Mouse (Mus musculus): ENCODE measurements around the gene Fam118b. TPM values are rescaled to one million over a fixed set of nuclear protein-coding genes. Genes with fewer than 3 reads are reported as not detected.

The Fam118b gene
- 10 to 100 TPM; 23.5 to 25.2 TPM for total RNA-seq (2021)

DNA sequence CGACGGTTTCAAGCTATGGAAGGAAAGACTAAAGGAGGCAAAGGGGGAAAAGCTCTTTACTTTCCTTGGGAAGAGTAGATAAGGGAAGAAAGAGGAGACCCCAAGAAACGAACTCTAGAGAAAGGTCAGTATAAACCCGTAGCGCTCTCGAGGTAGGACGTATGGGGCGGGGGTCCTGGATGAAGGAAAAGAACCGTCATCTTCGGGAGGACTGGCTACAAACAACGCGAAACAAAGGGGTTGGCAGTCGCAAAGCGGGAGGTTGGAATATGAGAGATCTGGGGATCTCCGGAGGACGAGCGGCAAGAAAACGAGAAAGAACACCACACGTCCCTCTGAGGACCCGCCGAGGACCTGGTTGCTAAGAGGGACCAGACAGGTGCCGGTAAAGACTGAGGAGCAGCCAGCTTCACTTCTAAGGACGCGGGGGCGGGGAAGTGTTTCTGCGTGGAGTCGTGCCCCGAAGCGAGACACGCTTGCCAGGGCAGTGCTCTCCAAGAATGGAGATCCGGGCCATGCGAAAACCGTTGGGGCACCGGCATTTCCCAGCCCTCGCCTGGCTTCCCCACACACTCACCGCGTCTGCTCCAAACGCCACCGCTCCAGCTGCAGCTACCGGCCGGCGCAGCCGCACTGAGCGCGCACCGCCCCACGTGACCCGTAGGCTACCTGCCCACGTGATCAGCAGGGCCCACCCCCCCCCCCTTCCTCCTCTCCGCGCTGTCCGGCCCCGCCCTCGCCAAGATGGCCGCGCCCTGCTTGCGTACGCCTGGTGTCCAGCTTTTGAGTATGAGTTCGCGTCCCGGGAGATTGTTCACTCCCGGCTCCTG lies at the start of gene Fam118b, which contains the start of gene Rpusd4:
TSS of gene Fam118b (minus strand) at position 660 of the 830 bp plus-strand sequence.
TSS of gene Rpusd4 (plus strand) at position 720 of the 830 bp plus-strand sequence.
- intact Hi-C loops (cut with DNase I): loop anchor here (5.0 kb wide), 1 partner anchor 55 kb away; the partner anchor contains the start of gene Foxred1
- DNase-seq (ENCODE audit: low spot score in 2 of 2): peak; percentile 94 to 95

DNA sequence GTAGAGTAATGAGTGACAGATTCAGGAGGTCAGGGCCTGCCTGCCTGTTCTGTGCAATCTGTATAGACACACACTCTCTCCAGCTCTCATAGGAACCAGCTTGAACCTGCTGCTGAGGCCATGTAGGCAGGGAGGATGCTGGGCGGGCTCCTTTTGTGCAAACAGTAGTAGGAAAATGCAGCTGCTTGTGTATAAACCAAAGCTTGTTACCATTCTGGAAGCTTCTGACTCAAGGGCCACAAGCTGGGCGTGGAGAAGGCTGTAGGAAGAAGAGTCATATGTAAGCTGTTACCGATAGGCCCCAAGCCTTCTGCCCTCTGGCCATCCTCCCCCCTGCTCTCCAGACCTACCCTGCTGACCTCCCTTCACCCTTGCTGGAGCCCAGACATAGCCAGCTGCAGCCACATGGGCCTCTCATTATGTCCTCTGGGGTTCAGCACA lies 49.2 kb upstream of the Fam118b start:
- DNase-seq (ENCODE audit: low spot score in 2 of 2): no peak
- intact Hi-C loops (cut with DNase I): no loop called here

DNA sequence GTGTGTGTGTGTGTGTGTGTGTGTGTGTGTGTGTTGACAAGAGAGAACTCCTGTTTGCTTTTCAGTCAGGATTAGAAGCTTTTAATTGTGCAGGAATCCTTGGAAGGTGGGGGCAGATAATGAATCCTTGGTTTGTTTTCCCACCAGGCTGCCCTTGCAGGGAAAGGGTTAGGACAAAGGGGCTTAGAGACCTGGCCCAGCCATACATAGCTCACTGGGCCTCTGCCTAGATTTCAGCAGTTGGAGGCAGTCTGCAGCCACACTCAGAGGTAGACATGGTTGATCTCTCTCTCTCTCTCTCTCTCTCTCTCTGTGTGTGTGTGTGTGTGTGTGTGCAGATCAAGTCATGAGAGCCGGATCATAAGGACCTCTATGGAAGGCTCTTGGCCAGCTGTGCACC lies 46.6 kb upstream of the Fam118b start:
- intact Hi-C loops (cut with DNase I): no loop called here
- no peak for DNase-seq (ENCODE audit: low spot score in 2 of 2)

DNA sequence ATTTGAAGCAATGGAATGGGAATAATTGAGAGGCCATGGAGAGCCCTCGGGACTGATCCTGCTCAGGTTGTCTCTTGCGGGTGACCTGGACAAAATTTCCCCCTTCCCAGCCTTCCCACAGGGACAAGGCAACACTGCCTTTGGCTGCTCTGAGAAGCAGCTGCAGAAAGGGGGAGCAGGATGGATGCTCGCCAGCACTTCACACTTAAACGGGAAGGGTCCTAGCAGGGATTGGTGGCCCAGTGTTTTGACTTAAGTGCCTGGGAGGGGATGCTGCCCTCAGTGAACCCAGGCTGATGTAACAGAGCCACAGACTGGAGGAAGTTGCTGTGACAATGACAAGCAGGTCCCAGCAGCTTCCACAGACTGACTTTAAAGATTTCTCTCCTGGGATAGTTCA lies 46.0 kb upstream of the Fam118b start:
- intact Hi-C loops (cut with DNase I): no loop called here
- no peak for DNase-seq (ENCODE audit: low spot score in 2 of 2)

DNA sequence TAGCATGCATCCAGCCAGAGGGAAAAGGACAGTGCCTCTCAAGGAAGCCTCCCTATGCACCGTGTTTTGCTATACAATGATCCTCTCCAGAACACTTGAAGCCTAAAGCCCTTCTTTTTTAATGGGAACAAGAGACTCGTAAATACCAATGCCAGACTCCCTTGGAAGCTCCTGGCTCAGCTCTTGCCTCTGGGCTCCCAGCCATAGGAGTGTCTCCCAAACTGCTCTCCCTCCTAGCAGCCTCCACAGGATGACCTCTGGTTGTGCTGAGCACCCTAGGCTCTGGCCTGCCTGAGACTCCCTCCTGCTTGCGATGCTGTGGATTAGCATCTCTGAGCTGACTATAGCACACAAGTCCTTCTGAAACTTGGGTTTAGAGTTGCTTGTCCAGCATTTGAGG lies 44.9 kb upstream of the Fam118b start:
- no peak for DNase-seq (ENCODE audit: low spot score in 2 of 2)
- intact Hi-C loops (cut with DNase I): no loop called here

DNA sequence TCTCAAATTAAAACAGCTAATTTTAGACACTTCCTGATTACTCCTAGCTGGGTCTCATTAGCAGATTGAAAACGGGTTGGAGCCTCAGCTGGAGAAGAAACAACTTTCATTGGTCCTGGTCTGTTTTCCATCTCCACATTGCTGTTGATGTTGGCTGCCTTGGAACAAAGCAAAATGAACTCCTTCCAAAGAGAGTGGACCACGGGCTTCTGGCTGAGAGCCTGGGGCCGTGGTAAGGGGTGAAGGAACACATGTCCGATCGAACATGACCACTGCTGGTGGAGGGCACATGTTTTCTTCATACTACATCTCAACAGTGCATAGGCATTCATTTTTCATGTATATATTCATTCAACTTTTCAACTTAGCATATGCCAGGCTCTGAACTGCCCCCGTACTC lies 42.8 kb upstream of the Fam118b start:
- DNase-seq (ENCODE audit: low spot score in 2 of 2): no peak
- intact Hi-C loops (cut with DNase I): no loop called here

DNA sequence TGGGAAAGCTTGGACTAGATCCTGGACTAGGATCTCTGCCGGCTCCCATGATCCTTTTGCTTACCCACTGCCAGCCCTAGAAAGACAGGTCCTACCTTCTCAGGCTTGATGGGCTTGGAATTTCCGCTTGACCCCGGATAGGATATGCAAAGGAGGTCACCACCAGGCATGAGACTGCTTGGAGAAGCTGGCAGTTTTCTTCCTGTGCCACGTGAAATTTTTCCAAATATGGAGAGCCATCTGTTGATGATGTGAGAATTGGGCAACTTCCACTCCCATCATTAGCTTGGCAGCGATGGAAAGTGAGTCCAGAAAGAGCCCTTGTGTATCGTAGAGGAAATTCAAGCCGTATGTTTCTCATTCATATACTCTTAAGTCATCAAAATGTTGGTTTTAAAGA lies 39.9 kb upstream of the Fam118b start:
- peak; percentile 13 to 25 for DNase-seq (ENCODE audit: low spot score in 2 of 2)
- intact Hi-C loops (cut with DNase I): no loop called here

DNA sequence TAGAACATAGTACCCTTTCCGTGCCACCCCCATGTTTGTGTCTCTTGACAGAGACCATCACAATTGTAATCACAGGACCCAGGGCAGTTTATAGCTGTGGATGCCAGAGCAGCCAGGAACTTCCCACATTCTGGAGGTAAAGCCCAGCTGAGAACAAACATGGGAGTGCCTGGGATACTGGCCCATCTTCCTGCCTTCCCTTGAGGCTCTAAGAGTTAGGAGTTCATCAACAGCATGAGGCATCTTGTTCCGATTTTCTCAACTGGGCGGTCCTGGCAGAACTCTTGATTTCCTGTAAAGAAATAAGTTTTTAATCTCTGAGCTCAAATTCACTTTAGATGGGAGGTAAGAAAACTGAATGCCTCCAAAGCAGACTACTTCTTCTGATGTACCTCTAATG lies 34.6 kb upstream of the Fam118b start:
- DNase-seq (ENCODE audit: low spot score in 2 of 2): no peak
- intact Hi-C loops (cut with DNase I): no loop called here

DNA sequence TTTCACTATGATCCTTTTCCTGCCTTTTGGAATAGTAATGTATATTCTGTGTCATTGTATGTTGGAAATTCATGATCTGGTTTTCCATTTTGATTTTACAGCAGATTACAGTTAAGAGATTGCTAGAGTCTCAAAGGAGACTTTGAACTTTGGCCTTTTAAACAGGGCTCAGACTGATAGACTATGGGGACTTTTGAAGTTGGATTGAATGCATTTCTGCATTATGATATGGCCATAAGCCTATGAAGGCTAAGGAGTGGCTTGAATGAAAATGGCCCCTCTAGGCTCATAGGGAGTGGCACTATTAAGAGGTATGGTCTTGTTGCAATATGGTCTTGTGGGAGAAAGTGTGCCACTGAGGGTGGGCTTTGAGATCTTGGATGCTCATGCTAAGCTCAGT lies 30.2 kb upstream of the Fam118b start:
- DNase-seq (ENCODE audit: low spot score in 2 of 2): no peak
- intact Hi-C loops (cut with DNase I): no loop called here

DNA sequence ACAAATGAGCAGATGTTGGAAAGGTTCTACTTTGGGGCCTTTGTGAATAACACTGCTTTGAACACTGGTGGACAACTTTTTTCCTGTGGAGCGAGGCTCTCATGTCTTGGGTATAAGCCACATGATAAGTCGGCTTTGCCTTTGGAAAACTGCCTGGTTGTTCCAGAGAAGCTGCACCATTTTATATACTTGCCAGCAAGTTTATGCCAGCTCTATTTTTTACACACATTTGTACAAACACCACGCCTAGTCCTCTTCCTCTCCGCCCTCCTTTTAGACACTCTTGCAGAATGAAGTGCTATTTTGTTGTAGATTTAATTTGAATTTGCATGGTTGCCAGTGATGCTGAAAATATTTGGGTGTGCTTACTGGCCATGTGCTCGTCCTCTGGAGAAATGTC lies 25.9 kb upstream of the Fam118b start:
- intact Hi-C loops (cut with DNase I): no loop called here
- DNase-seq (ENCODE audit: low spot score in 2 of 2): peak in 1 of 2 experiments; percentile 46

DNA sequence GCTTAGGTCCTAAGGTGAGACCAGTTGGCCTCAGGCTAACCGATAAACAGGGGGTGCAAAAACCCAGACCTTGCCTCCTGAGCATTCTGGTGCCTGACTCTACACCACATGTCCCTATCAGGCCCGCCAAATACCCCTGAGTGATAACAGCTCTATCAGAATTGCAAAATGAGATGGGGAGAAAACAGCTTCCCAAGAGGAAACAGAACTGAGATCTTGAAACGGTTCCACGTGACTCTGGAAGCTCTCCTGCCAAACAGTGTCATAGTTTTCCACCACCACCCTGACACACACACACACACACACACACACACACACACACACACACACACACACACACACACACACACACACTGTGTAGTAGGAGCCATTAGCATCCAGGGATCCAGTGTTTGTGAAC lies 23.3 kb upstream of the Fam118b start:
- intact Hi-C loops (cut with DNase I): no loop called here
- no peak for DNase-seq (ENCODE audit: low spot score in 2 of 2)

DNA sequence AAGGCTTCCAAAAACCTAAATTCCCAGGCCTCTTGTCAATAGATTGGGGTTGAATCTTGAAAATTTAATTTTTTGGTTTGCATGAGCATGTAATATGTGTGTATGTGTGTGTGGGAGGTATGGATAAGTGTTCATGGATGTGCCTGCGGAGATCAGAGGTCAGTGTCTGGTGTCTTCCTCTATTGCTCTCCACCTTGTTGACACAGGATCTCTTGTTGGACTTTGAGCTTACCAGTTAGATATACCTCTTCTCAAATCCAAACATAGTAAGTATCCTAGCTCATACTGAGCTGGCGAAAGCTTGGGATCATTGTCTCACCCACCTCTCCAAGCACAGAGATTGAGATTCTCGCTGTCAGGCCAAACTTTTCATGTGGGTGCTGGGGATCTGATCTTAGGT lies 22.8 kb upstream of the Fam118b start:
- intact Hi-C loops (cut with DNase I): no loop called here

DNA sequence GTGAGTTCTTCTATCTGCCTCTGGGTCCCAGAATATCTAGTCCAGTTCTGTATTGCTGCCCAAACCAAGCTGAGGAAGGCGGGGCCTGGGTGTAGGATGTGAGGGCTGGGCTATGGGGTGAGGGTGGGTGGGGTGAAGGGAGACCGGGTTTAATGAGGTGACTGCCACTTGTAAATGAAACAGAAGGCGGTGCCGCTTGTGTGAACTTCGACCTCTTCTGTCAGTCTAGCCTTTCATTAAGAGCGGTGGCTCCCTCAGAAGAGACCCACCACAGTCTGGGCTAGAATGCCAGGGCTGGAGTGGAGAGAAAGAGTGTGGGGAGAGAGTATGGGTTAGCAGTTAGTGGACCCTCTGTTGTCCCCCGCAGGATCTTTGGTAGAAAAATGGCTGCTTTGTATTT lies 22.4 kb upstream of the Fam118b start:
- DNase-seq (ENCODE audit: low spot score in 2 of 2): no peak
- intact Hi-C loops (cut with DNase I): loop anchor here (10.0 kb wide), 1 partner anchor 1405 kb away; the partner anchor contains the start of gene Acrv1

More for the DNA sequence above, 22.8 kb upstream of the Fam118b start:
- DNase-seq (ENCODE audit: low spot score in 2 of 2): no peak

DNA sequence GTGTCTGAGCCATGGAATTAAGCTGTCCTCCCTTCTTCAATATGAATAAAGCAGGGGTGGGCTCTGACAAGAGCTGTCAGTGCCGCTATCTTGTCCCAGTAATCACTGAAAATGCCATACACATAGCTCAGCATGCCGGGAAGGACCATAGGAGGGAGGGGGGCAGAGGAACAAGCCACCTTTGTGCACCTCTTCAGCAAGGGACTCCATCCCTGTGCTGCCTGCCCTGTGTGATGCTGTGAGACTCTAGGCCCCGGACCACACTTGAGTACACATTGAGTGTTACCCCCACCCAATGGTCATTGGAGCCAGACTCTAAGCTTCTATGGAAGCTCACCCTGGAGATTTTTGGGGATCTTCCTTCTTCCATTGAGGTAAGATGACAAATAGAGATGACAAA lies 18.7 kb upstream of the Fam118b start:
- DNase-seq (ENCODE audit: low spot score in 2 of 2): no peak
- intact Hi-C loops (cut with DNase I): loop anchor here (10.0 kb wide), 1 partner anchor 1408 kb away; the partner anchor contains the start of gene Acrv1

DNA sequence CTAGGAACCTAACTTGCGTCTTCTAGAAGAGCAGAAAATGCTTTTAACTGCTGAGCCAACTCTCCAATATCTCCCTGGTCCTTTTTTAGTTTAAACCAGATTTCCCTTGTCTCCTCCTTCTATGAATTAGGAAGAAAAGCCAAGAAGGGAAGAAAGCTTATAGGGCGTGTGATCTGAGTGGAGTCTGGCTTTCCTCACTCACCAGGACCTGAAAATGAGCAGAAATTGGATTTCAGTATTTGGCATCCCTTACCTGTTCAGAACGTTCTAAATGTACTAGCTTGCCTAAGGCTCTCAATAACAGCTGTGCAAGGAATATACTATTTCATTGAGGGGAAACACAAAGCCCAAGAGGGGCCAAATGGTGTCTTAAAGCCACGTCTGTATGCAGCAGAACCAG lies 16.7 kb upstream of the Fam118b start:
- intact Hi-C loops (cut with DNase I): loop anchor here (5.0 to 10.0 kb wide), 2 partner anchors 138 to 1410 kb away; partner anchors contain the start of genes Acrv1 and Cdon
- no peak for DNase-seq (ENCODE audit: low spot score in 2 of 2)

DNA sequence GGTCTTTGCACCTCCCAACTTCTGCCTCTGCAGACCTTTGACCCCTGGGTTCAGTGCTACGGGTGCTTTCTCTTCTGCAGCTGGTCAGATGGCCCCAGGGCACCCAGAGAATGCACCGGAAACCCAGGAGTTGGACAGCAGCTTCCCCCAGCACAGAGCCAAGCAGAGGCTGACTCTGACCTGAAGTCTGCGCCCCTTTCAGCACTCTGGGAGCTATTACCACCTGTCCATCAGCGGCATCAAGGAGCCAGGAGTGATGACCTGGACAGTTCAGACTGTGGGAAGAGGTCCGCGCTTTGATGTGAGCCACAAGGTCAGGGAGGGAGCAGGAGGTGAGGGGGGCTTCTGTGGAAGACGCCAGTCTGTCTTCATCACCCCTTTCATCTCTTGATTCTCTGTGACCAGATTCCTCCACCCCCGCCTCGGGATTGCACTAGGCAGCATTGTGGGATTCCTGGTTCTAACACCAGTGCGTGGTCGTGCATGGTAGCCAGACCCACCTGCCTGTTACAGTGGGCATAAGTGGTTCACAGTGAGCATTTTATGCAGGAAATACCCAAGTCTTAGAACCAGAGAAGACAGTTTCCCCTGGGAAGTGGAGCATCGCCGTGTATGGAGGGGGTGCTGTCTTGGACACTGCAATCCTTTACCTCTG lies 15.9 kb upstream of the Fam118b start:
- intact Hi-C loops (cut with DNase I): loop anchor here (5.0 to 10.0 kb wide), 2 partner anchors 139 to 1411 kb away; partner anchors contain the start of genes Acrv1 and Cdon

DNA sequence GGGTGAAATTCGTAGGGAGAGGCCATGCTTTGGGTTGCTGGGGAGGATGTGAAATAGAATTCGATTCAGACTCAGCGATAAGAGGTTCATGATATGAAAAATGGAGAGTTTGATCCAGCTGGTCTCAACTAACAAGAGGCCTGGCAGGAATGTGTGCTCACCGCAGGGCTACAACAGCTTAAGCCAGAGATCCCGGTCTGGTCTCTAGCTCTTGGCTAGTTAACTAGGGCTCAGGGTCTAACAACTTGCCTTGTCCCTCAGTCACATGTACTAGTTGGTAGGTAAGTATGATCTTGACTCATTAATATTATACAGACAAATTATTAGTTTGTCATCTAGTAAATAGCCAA lies 15.2 kb upstream of the Fam118b start:
- no peak for DNase-seq (ENCODE audit: low spot score in 2 of 2)
- intact Hi-C loops (cut with DNase I): loop anchor here (1.0 to 10.0 kb wide), 4 partner anchors 139 to 1412 kb away; partner anchors contain the start of genes Acrv1 and Cdon

More for the DNA sequence above, 15.9 kb upstream of the Fam118b start:
- DNase-seq (ENCODE audit: low spot score in 2 of 2): no peak

DNA sequence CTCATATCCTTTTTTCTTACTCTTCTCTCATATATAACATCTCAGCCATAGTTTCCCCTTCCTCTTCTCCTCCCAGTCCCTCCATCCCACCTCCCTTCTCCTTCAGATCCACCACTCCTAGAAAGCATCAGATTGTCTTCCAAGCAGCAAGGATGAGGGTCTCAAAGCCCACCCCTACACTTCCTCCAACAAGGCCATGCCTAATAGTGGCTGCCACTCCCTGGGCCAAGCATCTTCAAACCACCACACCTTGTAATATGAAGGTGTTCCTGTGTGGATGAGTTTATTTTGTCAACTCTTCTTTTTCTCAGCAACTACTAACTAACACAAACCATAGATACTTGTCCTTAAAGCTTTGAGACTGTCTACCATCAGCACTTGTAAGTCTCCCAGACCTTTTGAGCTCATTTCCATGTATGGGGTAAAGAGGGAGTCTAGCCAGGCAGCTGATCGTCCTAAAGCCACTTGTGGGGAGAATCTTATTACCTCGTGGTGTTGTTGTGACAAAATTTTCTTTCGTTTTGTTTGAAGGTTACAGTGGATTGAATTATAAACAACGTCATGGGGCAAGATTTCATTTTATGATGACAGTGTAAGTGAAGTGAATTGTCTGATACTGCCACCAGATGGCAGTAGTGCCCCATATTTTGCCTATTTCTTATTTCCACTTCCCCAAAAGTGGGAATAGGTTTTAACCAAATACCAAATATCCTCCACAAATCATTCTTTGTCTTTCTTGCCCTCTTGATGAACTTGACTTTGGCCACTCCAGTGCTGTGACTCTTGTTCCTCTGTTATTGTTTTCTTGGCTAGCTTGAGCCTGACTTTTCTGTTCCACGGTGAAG lies 14.6 kb upstream of the Fam118b start:
- intact Hi-C loops (cut with DNase I): loop anchor here (1.0 to 10.0 kb wide), 4 partner anchors 140 to 1413 kb away; partner anchors contain the start of genes Acrv1 and Cdon
- peak; percentile 66 to 76 for DNase-seq (ENCODE audit: low spot score in 2 of 2)

DNA sequence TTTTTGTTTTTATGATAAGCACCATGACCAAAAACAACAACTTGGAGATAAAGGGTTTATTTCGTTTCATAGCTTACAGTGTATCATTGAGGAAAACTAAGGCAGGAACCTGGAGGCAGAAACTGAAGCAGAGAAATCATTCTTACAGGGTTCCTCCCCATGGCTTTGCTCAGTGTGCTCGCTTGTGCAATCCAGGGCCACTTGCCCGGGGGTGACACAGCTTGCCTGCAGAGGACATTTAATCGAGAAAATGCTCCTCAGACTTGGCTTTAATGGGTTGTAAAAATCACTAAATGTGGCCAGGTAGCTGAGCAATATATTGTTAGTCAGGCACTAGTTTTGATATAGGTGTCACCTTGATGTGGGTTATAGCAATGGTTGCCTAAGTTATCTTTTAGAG lies 10.8 kb upstream of the Fam118b start:
- DNase-seq (ENCODE audit: low spot score in 2 of 2): no peak
- intact Hi-C loops (cut with DNase I): no loop called here
